Mouse (Mus musculus): ENCODE measurements around the gene Papss1. TPM values are rescaled to one million over a fixed set of nuclear protein-coding genes. Genes with fewer than 3 reads are reported as not detected.

The Papss1 gene
- polyA plus RNA-seq, 1 experiment: 56.2 TPM

DNA sequence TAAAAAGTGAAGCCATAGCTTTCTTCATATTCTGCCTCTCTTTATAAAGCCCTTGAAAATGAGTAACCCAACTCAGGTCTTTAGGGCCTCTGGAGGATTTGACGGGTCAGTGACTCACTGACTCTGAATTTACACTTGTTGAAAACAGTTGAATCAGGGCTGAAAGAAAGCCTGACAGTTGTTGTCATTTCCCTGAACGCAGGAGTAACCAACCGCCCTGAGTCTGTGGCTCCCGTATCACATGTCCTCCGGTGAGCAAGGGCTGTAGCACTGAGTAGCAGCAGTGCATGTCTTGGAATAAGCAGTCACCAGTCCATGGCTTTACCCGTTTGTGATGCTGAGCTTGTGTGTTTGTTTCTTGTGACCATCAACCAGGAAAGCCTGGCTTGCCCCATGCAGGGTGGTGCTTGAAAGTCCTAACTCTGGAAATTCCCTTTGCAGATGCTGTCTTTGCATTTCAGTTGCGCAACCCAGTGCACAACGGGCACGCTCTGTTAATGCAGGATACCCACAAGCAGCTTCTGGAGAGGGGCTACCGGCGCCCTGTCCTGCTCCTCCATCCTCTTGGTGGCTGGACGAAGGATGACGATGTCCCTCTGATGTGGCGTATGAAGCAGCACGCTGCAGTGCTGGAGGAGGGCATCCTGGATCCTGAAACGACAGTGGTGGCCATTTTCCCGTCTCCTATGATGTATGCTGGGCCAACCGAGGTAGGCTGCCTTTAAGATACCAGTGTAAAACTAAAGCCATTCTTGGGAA lies 54.2 kb downstream of the Papss1 start:
- WGBS: 75% methylated on average over 18 of the region's 18 CpGs
- no peak for TF ChIP-seq CTCF (conservative IDR thresholded peaks at IDR 0.05; ENCODE audit: insufficient read depth, insufficient read length, low read depth, low read length)
- TF ChIP-seq POLR2A (IDR thresholded peaks at IDR 0.05; ENCODE audit: low read depth, low read length): no peak
- DNase-seq: no peak

GRCm38 (mm10) chr3:131623208-131623607 lies 58.6 kb downstream of the Papss1 start:
- no peaks in the 10 kb centered on the region for H3K27me3 ChIP-seq (replicated peaks; ENCODE audit: control insufficient read depth, insufficient read depth, low read length)
- H3K27ac ChIP-seq (ENCODE audit: insufficient read depth, low read depth, low read length): no peak overlapping the region
- no peak for DNase-seq
- TF ChIP-seq POLR2A (IDR thresholded peaks at IDR 0.05; ENCODE audit: low read depth, low read length) (no peak), CTCF (conservative IDR thresholded peaks at IDR 0.05; ENCODE audit: insufficient read depth, insufficient read length, low read depth, low read length) (no peak)
- no peaks in the 10 kb centered on the region for H3K4me1 ChIP-seq (ENCODE audit: control insufficient read depth, insufficient read depth, low read length)
- no peak overlapping the region for H3K4me3 ChIP-seq (ENCODE audit: insufficient read depth, low read depth, low read length)
- 87% methylated on average over 1 of the region's 1 CpGs for WGBS
- no peaks in the 10 kb centered on the region; the same call in 1 of the 2 replicates for H3K36me3 ChIP-seq (ENCODE audit: control insufficient read depth, insufficient read depth, low read length)

More for the DNA sequence above, 54.2 kb downstream of the Papss1 start:
- H3K27ac ChIP-seq (ENCODE audit: insufficient read depth, low read depth, low read length): no peak overlapping the region
- no peaks in the 10 kb centered on the region; the same call in 1 of the 2 replicates for H3K36me3 ChIP-seq (ENCODE audit: control insufficient read depth, insufficient read depth, low read length)
- H3K27me3 ChIP-seq (replicated peaks; ENCODE audit: control insufficient read depth, insufficient read depth, low read length): no peaks in the 10 kb centered on the region
- no peak overlapping the region for H3K4me3 ChIP-seq (ENCODE audit: insufficient read depth, low read depth, low read length)
- no peaks in the 10 kb centered on the region for H3K4me1 ChIP-seq (ENCODE audit: control insufficient read depth, insufficient read depth, low read length)

GRCm38 (mm10) chr3:131624063-131624462 lies 59.5 kb downstream of the Papss1 start:
- Histone ChIP-seq H3K4me1 (ENCODE audit: control insufficient read depth, insufficient read depth, low read length) (no peaks in the 10 kb centered on the region), H3K36me3 (ENCODE audit: control insufficient read depth, insufficient read depth, low read length) (no peaks in the 10 kb centered on the region; the same call in 1 of the 2 replicates), H3K27ac (ENCODE audit: insufficient read depth, low read depth, low read length) (no peak overlapping the region), H3K27me3 (replicated peaks; ENCODE audit: control insufficient read depth, insufficient read depth, low read length) (no peaks in the 10 kb centered on the region), H3K4me3 (ENCODE audit: insufficient read depth, low read depth, low read length) (no peak overlapping the region)
- DNase-seq: no peak
- WGBS: 79% methylated on average over 9 of the region's 9 CpGs
- TF ChIP-seq POLR2A (IDR thresholded peaks at IDR 0.05; ENCODE audit: low read depth, low read length) (no peak), CTCF (conservative IDR thresholded peaks at IDR 0.05; ENCODE audit: insufficient read depth, insufficient read length, low read depth, low read length) (no peak)

GRCm38 (mm10) chr3:131627476-131627875 lies 62.9 kb downstream of the Papss1 start:
- Histone ChIP-seq H3K4me3 (ENCODE audit: insufficient read depth, low read depth, low read length) (no peak overlapping the region), H3K4me1 (ENCODE audit: control insufficient read depth, insufficient read depth, low read length) (no peaks in the 10 kb centered on the region), H3K27ac (ENCODE audit: insufficient read depth, low read depth, low read length) (no peak overlapping the region), H3K27me3 (replicated peaks; ENCODE audit: control insufficient read depth, insufficient read depth, low read length) (no peaks in the 10 kb centered on the region), H3K36me3 (ENCODE audit: control insufficient read depth, insufficient read depth, low read length) (peaks cover 2% of the 10 kb centered on the region)
- DNase-seq: no peak
- TF ChIP-seq CTCF (conservative IDR thresholded peaks at IDR 0.05; ENCODE audit: insufficient read depth, insufficient read length, low read depth, low read length) (no peak), POLR2A (IDR thresholded peaks at IDR 0.05; ENCODE audit: low read depth, low read length) (no peak)
- 95% methylated on average over 4 of the region's 4 CpGs for WGBS

DNA sequence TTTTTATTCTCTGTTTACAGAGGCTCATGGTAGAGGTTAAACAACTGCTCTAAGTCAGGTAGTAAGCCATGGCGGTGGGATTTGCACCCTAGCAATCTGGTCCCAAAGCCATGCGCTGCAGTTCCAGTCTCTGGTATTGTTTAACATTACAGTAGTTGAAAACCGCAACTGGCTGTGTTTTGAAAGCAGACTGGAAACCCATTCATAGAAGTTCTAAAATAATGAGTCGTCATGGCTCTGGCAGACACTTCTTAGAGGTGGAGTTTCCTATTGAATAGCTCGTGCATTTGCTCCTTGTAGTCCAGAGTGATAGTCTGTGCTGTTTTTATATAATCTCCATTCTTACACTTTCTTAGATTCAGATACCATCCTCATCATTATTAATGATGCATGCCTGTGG lies 63.7 kb downstream of the Papss1 start:
- H3K27ac ChIP-seq (ENCODE audit: insufficient read depth, low read depth, low read length): no peak overlapping the region
- no peak overlapping the region for H3K4me3 ChIP-seq (ENCODE audit: insufficient read depth, low read depth, low read length)
- no peaks in the 10 kb centered on the region for H3K4me1 ChIP-seq (ENCODE audit: control insufficient read depth, insufficient read depth, low read length)
- H3K27me3 ChIP-seq (replicated peaks; ENCODE audit: control insufficient read depth, insufficient read depth, low read length): no peaks in the 10 kb centered on the region
- WGBS: 74% methylated on average over 5 of the region's 5 CpGs
- no peak for DNase-seq
- H3K36me3 ChIP-seq (ENCODE audit: control insufficient read depth, insufficient read depth, low read length): peaks cover 2% of the 10 kb centered on the region
- TF ChIP-seq POLR2A (IDR thresholded peaks at IDR 0.05; ENCODE audit: low read depth, low read length) (no peak), CTCF (conservative IDR thresholded peaks at IDR 0.05; ENCODE audit: insufficient read depth, insufficient read length, low read depth, low read length) (no peak)

GRCm38 (mm10) chr3:131628931-131629330 lies 64.4 kb downstream of the Papss1 start:
- WGBS: 74% methylated on average over 3 of the region's 3 CpGs

GRCm38 (mm10) chr3:131630407-131631317 lies 66.1 kb downstream of the Papss1 start:
- H3K27me3 ChIP-seq (replicated peaks; ENCODE audit: control insufficient read depth, insufficient read depth, low read length): no peaks in the 10 kb centered on the region
- no peak for TF ChIP-seq POLR2A (IDR thresholded peaks at IDR 0.05; ENCODE audit: low read depth, low read length)
- no peak for TF ChIP-seq CTCF (conservative IDR thresholded peaks at IDR 0.05; ENCODE audit: insufficient read depth, insufficient read length, low read depth, low read length)
- H3K4me1 ChIP-seq (ENCODE audit: control insufficient read depth, insufficient read depth, low read length): no peaks in the 10 kb centered on the region
- no peak overlapping the region for H3K27ac ChIP-seq (ENCODE audit: insufficient read depth, low read depth, low read length)
- DNase-seq: no peak
- H3K4me3 ChIP-seq (ENCODE audit: insufficient read depth, low read depth, low read length): no peak overlapping the region
- peaks cover 2% of the 10 kb centered on the region for H3K36me3 ChIP-seq (ENCODE audit: control insufficient read depth, insufficient read depth, low read length)
- 65% methylated on average over 11 of the region's 11 CpGs for WGBS

More at GRCm38 (mm10) chr3:131628931-131629330, 64.4 kb downstream of the Papss1 start:
- Histone ChIP-seq H3K27ac (ENCODE audit: insufficient read depth, low read depth, low read length) (no peak overlapping the region), H3K36me3 (ENCODE audit: control insufficient read depth, insufficient read depth, low read length) (peaks cover 2% of the 10 kb centered on the region), H3K4me1 (ENCODE audit: control insufficient read depth, insufficient read depth, low read length) (no peaks in the 10 kb centered on the region), H3K4me3 (ENCODE audit: insufficient read depth, low read depth, low read length) (no peak overlapping the region), H3K27me3 (replicated peaks; ENCODE audit: control insufficient read depth, insufficient read depth, low read length) (no peaks in the 10 kb centered on the region)
- no peak for DNase-seq
- TF ChIP-seq POLR2A (IDR thresholded peaks at IDR 0.05; ENCODE audit: low read depth, low read length) (no peak), CTCF (conservative IDR thresholded peaks at IDR 0.05; ENCODE audit: insufficient read depth, insufficient read length, low read depth, low read length) (no peak)
